Mouse (Mus musculus) kidney, postnatal 4 days (tissue): ENCODE results near the gene Iah1.

Experiments
- DNase-seq, 2 experiments: peaks; one replicate each; pipeline ENCODE4 v3.0.0; 2021; ENCODE audit warnings: mixed read lengths in 2 of 2

Gene Iah1

DNA sequence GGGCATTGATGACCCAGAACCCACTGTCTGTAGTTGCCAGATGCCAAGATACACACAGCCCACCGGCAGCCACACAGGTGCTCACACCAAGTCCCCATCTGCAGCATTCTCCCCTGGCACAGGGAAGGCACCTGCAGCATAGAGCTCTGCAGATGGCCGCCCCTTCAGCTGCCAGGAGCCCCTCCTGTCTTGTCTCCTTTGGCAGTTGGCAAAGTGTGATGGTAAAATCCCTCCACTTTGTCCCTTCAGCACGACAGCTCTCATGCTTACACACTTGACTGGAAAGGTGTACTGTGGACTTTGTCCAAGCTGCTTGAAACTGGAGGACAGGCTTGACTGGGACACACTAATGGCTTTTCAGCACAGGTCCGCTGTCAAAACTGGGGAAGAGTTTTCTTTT is 4.1 kb downstream of the Iah1 start:
- DNase-seq = no peak

DNA sequence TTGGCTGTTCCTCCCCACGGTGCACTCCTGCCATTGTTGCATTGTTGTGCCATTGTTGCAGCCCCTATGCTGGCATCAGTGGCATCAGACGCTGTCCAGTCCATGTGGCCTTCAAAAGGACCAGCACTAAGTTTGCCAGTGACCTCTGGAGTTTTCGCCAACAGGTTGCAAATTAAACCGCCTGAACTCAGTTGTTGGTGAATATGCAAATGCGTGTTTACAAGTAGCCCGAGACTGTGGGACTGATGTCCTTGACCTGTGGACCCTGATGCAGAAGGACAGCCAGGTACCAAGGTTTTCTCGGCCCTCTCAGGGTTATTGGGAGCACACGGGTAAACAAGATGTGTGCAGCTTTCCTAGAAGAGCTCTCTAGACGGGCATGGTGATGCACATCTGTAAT is 5.0 kb downstream of the Iah1 start:
- no peak for DNase-seq

DNA sequence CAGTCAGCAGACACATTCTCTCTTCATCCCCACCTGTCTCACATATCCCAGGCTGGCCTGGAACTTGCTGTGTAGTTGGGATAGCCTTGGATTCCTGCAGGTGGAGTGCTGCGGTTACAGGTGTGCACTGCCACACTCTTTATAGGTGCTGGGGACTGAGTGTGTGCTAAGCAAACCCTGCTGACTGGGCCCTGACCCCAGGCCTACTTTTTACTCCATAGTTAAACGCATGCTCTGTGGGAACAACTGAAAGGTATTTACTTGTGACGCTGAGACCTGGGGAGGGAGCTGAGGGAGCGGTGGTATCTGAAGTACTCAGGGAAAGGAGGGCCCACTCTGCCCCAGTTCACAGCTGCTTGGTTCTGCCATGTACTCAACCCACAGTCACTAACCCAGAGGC is 6.1 kb downstream of the Iah1 start:
- DNase-seq = no peak

DNA sequence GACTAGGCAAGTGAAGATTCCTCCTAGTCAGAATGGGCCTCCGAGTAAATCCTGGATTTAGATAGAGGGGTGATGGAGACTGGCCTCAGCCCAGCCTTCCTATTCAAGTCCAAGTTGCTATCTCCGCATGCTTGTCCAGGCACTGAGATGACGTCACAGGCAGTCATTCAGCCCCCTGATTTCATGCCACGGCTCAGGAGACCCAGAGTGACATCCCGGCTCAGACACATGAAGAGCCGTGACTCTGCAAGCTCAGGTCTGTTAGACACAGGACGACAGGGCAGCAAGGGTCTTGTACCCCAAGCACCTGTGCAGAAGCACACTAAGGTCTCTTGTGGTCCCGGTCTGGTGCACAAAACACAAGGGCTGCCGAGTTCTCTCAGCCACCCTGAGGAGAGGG is 6.7 kb downstream of the Iah1 start:
- DNase-seq = no peak

DNA sequence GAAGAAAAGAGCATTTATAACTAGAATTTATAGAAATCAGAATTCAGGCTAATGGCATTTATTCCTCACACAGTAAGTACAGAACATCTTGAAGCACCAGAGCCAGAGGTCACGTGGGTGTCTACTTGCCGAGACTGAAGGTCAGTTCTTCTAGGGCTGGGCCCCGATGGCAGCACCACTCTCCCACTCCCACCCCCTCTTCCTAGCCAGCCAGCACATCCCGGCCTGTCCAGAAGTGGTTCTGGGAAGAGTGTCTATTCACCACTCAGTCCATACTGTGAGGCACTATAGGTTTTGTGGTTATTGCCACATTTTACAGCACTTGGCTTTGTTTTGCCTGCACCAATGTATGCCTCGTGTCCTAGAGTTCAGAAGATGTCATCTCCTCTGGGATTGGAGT is 7.9 kb downstream of the Iah1 start:
- no peak for DNase-seq

DNA sequence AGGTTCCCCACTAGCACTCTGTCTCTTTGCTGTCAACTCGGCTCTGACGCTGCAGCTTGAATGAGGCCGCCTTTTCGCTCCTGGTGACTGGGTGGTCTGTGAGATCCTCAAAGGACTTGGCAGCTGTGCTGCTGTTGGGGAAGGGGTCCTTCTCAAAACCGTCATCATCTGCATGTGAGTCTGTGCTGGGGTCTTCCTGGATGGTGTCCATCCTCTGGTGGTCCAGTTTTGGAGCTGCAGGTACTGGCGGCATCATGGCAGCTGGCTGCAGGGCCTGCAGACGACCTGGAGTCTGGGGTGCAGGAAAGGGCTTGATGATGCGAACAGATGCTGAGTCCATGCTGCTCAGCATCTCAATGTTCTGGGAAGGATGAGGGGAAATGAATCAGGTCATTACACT is 9.1 kb downstream of the Iah1 start:
- DNase-seq = no peak

DNA sequence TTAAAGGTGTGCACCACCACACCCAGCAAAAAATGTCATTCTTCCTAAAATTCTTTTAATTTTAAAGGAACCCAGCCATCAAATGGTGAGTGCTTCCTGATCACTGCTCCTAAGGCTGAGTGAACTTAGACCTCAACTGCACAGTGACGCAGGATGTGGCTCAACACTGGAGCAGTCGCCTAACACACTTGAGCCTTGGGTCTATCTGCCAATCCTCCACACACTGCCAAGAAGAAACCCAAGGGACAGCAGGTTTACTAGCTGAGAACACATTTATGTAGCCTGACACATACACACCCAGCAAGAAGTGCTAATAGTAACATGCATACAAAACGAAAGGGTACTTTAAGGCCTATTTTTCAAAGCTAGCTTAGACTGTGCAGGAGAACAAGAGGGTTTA is 10.1 kb downstream of the Iah1 start:
- DNase-seq = no peak

DNA sequence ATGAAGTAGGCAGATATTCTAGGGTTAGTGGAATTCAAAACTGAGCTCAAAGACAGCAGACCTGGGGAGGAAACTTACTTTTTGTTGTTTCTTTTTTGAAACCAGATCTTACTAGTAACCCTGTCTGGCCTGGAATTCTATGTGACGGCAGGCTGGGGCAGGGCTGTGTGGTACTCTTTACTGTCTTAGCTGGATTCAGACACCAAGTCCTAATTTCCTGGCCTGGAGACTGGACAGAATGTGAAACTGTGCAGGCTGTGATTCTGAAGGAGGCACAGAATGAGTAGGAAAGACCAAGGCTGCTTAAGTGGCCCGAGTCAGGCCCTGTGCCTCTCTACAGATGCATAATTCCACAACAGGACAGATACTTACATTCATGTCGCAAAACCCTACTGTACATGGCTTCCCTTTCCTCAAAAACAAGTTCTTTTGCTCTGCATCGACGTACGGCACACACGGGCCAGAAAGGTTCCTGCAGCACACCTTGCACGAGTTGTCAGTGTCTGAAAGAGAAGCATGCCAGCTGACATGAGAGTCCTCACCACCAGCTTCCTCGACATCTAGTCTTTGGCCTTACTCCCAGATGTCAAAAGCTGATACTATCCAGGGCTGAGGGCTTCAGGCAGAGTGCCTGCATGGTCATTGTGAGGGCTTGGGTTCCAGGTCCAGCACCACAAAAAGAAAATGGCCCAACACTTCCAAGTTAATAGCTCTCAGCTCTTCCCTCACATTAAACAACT is 13.6 kb downstream of the Iah1 start:
- no peak for DNase-seq

DNA sequence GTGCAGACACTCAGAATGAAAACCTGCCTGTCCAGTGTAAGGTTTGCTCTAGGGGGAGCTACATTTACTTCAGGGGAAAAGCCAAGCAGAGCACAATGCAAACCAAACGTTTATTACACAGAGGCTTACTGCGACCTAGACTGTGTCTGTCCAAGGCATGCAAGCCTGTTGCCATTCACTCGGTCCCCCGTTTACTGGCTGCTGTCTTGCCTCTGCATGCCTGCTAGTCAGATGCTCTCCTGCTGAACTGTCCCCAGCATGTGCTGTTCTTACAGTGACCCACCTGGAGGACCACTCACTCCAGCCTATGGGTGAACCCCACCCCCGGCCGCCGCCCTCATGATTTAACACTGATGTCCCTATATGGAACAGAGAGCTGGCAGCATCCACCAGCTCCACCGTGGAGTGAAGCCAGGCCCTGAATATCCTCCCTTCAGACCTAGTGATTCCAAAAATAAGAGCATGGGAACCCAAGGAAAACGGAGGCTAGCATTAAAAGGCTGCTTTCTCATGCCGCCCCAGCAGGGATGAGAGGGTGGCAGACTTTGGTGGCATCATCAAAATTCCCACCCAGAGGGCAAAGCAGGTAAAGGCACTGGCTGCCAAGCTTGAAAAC is 14.9 kb downstream of the Iah1 start:
- no peak for DNase-seq

DNA sequence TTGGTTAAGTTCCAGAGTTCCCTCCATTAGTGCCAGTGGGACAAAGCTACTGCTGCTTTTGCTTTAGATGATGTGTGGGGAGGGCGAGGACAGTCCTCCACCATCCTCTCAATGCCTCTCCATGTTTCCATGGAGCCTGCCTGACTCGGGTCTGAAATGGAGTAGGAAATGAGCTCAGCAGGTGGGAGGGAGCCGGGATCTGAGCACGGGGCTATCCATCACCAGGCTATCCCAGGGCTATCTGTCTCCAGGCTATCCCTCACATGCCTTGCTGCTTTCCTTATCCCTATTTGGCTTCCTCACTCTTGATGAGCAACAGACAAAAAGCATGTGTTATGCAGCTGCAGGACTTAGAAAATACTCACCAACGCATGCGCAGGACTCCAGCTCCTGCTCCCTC is 15.5 kb downstream of the Iah1 start:
- no peak for DNase-seq

DNA sequence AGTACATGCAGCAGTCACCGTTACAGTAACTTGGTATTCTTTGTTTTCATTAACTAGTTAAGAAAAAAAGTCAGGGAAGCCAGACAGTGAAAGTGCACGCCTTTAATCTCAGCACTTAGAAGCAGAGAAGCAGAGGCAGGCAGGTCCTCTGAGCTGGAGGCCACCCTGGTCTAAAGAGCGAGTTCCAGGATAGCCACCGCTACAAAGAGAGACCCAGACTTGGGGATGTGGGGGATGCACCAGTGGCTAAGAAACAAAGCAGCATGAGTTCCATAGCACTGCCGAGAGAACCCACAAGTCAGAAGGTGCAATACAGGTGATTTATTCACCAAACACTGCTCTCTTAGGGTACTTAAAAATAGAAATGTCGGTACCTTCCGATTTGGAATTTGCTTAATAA is 16.8 kb downstream of the Iah1 start:
- DNase-seq = no peak

DNA sequence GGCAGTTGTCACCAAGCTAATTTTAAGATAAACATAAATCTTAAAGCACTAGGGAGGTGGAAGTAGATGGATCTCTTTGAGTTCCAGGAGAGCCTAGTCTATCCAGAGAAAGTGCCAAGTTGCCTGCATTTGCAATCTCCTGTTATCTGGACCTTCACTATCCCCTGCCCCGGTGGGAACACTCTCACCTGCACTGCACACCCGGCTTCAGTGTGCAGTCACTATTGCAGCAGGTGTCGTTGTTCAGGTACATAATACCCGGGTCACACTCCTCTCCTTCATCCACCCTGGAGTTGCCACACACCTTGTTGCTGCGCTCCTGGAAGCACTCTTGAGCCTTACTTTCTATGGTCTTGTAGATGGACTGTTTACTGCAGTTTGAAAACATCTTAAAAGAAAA is 17.6 kb downstream of the Iah1 start:
- no peak for DNase-seq

DNA sequence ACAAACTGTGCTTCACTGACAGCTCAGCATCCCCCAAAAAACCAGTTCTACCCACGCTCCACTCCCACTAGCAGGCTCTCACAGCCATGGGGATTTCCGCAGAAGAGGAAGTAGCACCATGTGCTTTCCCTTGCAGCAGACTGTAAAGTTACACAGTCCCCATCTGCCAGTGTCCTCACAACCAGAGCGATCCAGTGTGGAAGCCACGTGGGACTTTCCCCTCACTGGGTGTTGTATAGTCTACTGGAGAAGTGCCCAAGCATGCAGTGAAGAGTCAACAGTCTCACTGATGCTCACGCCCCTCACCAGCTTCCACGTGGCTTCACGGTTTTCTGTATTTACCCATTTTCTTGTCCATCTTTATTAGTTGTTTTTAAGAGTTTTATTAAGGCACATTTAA is 19.7 kb downstream of the Iah1 start:
- no peak for DNase-seq

DNA sequence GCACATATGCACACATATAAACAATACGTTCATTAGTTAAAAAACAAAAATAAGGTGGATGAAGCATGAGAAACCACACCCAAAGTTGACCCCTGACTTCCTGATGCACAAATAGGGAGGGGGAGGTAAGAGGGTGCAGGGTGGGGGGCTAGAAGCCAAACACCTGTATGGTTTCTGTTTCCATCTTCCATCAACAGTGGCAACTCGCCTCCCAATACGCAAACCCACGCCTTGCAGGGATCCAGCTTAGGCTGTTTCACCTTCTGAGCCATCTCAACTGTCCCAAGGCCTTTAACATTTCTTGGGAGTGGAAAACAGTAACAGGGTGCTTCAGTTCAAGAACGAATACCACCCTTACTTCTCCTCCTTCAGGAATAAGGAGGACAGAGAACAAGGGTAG is 21.0 kb downstream of the Iah1 start:
- no peak for DNase-seq

DNA sequence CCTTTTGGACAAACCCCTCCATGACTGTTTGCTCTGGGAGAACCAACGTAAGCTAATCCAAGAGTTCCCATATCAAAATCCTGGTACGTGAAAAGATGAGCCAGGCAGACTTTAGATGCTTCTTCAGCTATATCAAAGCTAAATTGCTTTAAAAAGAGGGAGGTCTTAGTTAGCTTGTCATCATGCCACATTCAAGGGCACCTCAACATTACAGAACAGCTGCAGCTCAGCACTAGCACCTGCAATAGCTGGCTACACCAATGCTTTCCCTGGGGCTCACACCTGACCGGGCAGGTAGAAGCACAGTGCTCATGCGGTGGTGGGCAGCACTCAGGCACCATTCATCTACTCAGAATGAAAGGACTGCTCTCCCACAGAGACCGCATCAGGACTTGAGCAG is 24.5 kb downstream of the Iah1 start:
- no peak for DNase-seq

DNA sequence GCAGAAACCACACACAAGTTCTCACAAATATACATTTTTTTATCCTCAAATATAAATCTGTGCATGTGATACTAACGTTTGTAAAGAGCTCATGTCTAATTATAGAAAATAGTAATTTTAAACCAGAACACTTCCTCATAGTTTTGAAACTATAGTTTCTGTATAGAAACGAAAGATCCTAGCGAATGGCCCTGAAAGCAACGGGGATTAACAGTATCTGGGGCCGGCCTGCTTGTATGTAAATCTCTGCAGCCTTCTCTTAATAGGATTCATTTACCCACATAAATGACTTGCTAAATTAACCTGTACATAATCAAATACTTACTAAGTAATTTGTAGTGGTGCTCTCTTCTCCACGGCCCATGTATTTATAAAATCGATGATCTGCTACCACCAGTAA is 30.8 kb downstream of the Iah1 start:
- DNase-seq = no peak

DNA sequence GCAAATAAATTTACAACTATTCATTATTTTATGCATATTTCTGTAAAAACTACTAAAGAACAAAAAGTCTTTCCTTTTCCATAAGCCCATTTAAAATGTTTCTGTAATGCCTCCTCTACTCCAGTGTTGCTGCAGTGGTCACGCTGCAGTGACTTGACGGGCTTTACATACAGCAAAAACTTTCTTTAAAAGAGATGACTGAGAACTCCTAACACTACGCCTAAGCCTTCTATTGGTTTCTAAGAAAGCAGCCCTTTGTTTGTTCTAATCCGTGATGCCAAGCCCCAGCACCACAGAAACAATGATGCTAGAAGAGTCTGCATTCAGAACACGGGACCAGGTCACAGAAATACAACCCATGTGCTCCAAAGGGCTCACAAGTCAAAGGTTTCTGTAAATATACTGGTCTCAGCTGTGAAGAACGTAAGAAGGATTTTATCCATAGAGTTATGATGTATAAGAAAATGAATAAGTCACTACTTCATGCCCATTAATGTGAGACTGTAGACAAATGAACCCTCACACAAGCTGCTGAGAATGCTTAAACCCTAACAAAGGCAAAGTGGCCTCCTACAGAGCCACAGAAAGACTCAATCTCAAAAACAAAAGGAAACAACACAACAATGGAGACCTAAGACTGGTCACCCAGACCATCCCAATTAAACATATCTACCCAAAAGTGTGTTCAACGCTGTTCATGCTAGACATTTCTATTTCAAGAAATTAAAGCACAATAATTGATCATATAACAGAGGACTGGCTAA is 34.1 kb downstream of the Iah1 start:
- DNase-seq = no peak

DNA sequence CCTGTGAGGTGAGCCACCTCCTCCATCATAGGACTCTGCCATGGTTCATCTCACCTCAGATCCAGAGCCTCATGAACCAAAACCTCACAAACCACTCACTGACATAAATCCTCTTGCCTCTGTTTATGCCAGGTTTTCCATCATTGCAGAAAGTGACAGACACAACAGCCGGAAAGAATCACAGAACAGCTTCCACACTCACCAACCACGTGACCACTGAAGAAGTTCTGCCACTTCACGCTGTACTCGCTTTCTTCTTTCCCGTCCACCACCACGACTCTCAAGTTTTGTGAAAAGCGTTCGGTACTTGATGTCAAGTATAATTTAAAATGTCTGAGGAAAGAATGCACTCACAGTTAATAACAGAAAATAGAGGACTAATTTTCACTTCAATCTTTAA is 37.5 kb downstream of the Iah1 start:
- no peak for DNase-seq

DNA sequence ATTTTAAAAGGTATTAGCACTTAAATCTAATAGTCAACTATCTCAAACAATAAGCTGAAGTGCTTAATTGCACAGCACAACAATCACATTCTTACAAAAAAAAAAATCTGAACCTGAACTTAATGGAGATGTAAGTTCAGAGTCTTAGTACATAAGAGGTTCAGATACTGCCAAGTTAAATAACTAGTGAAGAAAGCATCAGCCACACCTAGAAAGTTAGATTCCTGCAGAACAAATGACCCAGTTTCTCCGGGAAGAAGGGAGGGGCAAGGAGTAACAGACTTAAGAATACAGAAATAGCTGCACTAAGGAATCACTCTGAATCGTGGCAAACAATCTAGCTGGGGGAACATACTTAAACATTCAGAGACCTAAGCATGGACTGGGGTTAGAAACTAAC is 46.5 kb downstream of the Iah1 start:
- DNase-seq = no peak

DNA sequence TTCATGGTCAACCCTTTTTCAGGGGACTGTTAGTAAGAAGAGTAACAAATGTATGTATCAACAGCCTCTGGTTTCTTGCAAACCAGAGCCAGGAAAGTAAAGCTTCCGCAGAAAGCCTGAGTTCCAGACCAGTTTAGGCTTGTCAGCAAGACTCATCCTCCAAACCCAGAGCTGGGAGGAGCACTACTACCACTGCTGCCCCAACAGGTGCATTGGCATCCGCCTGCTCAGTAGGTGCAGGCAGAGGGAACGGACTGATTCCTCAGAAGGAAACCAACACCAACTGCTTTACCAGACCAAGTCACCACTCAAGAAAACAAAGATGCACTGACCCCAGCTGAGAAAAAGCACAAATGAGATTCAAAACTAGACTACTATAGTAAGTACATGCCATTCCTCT is 47.0 kb downstream of the Iah1 start:
- no peak for DNase-seq

DNA sequence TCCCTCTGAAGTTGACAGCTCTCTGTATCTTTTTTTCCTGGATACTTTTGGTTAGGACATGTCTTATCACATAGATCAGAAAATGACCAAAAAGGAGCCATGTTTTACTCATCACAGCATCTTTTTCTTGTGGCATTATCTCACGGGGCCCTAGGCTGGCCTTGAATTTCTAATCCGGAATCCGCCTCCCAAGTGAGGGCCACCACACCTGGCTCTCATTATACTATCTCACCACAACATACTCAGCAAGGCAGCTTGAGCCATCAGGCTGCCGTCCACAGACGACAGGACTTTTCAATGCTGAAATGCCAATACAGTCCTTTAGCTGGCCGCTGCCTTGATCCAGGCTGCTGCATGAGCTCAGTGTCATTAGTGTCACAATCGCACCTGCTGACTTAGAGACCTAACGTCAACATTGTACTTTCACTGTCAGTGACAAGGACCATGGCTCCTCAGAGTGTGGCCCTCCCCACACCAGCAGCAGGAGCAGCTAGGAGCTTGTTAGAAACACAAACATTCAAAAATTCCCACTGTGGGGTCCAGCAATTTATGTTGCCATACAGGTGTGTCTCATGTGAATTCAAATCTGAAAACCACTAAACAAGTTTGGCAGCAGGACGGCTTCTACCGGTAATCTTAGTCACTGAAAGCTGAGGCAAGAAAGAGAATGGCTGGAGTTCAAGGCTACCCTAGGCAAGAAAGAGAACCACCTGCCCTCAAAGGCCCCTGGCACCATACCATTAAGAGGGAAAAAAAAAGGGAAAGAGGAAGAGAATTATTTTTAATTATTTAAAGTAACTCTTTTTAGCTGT is 48.6 kb downstream of the Iah1 start:
- DNase-seq = no peak

DNA sequence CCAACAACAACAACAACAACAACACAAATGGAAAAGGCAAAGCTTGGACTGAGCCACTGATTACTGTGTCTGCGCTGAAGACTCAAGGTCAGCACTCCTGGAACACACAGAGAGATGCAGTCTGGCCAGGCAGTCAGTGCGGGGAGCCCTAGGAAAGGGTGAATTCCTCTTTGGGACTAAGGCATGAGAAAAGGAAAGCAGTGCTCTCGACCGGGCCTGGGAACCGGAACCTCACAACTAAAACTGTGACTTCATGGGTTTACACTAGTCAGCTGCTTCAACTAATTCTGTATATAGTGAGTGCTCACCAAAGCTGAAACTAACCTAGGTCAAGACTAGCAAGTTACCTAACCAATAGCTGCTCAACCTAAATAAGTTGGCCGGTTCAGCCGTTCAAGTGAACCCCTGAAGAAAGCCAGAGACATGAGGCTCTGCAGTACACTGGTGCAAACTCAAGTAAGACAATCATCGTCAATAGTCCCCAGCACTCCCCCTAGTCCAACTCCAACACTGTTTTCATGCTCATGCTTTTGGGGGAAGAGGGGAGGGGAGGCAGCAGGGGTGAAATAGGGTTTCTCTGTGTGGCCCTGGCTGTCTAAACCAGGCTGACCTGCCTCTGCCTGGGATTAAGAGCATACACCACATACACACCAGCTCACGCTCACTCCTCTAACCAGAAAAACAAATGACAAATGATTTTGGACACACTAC is 52.3 kb downstream of the Iah1 start:
- no peak for DNase-seq

DNA sequence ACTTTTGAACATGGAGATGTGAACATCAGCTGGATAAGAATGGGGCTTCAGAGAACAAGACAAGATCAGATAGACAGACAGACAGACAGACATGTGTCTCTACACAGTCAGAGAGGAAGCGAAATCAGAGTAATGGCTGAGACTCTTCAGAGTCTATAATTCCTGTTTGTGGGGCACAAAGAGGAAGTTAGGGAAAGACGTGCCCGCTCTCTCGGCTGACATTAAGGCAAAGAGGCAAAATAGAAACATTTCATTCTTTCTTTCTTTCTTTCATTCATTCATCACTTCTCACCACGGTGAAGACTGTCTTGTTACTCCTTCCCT is 52.9 kb downstream of the Iah1 start:
- DNase-seq = no peak
